Mouse (Mus musculus) liver, embryonic 16.5 days (tissue): ENCODE data around the gene Rufy1. TPM values are rescaled to one million over a fixed set of nuclear protein-coding genes. Genes with fewer than 3 reads are reported as not detected.
"Not testable (repeated sequence)": the region's sequence is repeated elsewhere in the genome, so short reads cannot be mapped to it uniquely, and the experiment has no call there.

ENCODE experiments used
- ATAC-seq: fragments of 200-750 bp; cut with Nextera tagmentation; 2 replicates; pipeline ENCODE4 v1.8.0; 2017; ENCODE audit warnings: low read depth, mild to moderate bottlenecking, moderate number of reproducible peaks, moderate library complexity
- H3K27ac ChIP-seq: fragments of 300-500 bp; sonication (generic); 2 replicates; pipeline ENCODE4 v1.5.1; 2014; ENCODE audit warnings: mild to moderate bottlenecking, low read length
- H3K27me3 ChIP-seq: fragments of 300-500 bp; sonication (generic); 2 replicates; pipeline ENCODE4 v1.6.1; 2014; ENCODE audit warnings: low read depth, low read length, mixed read lengths; ENCODE audit not compliant: control insufficient read depth, insufficient read depth
- H3K36me3 ChIP-seq: fragments of 300-500 bp; sonication (generic); 2 replicates; pipeline ENCODE4 v1.6.1; 2014; ENCODE audit warnings: mild to moderate bottlenecking; ENCODE audit not compliant: control insufficient read depth, insufficient read depth
- H3K4me1 ChIP-seq: fragments of 300-500 bp; sonication (generic); 2 replicates; pipeline ENCODE4 v1.6.1; 2014; ENCODE audit warnings: low read depth, low read length, mixed read lengths; ENCODE audit not compliant: control insufficient read depth
- H3K4me2 ChIP-seq: fragments of 300-500 bp; sonication (generic); 2 replicates; pipeline ENCODE4 v1.6.1; 2014; ENCODE audit warnings: low read depth, low read length, mixed read lengths
- H3K4me3 ChIP-seq: fragments of 300-500 bp; sonication (generic); 2 replicates; pipeline ENCODE4 v1.5.1; 2014; ENCODE audit warnings: low read depth, mild to moderate bottlenecking, low read length
- H3K9ac ChIP-seq: fragments of 300-500 bp; sonication (generic); 2 replicates; pipeline ENCODE4 v1.6.1; 2014; ENCODE audit warnings: low read depth, low read length
- H3K9me3 ChIP-seq: fragments of 300-500 bp; sonication (generic); replicated peaks from 2 replicates; pipeline ENCODE4 v1.6.1; 2016; ENCODE audit warnings: low read length; ENCODE audit not compliant: control insufficient read depth
- WGBS: fragments of 180-500 bp; shearing (Covaris S2); extraction: QIAGEN DNeasy Blood & Tissue Kit; methylation state at CpG from one replicate; pipeline ENCODE4 v1.1.7; 2014; ENCODE audit not compliant: insufficient replicate concordance; 5-methylcytosine and 5-hydroxymethylcytosine counted together
- polyA plus RNA-seq: library from polyadenylated mRNA; unstranded; fragments of >200 nt; fragmentation: Nextera tagmentation; extraction: Ambion mirVana; gene quantifications from 2 replicates; pipeline ENCODE4 v1.2.1, GENCODE M21; 2015

The Rufy1 gene
- polyA plus RNA-seq, 1 experiment from 2014 or later: 8.4 TPM

- H3K9ac ChIP-seq: peak overlapping the region; percentile 72
Observed at GRCm38 (mm10) chr11:50370969-50371368, 60.0 kb downstream of the Rufy1 start.

GRCm38 (mm10) chr11:50369360-50369911, 61.5 kb downstream of the Rufy1 start:
- WGBS: 65% methylated on average over 5 of the region's 5 CpGs
- no peak overlapping the region for H3K4me2 ChIP-seq
- no peak for ATAC-seq
- no peak overlapping the region for H3K4me3 ChIP-seq
- no peaks in the 10 kb centered on the region for H3K27me3 ChIP-seq
- H3K4me1 ChIP-seq: peaks cover 5% of the 10 kb centered on the region
- no peak overlapping the region for H3K9ac ChIP-seq
- no peak overlapping the region for H3K27ac ChIP-seq
- no peaks in the 10 kb centered on the region for H3K36me3 ChIP-seq
- H3K9me3 ChIP-seq: no peaks in the 10 kb centered on the region

More at GRCm38 (mm10) chr11:50370969-50371368, 60.0 kb downstream of the Rufy1 start:
- no peaks in the 10 kb centered on the region for H3K36me3 ChIP-seq
- H3K4me2 ChIP-seq: peak overlapping the region; percentile 72
- no peaks in the 10 kb centered on the region for H3K27me3 ChIP-seq
- H3K4me3 ChIP-seq: no peak overlapping the region
- peaks cover 5% of the 10 kb centered on the region for H3K4me1 ChIP-seq
- H3K9me3 ChIP-seq: no peaks in the 10 kb centered on the region
- WGBS: 68% methylated on average over 4 of the region's 4 CpGs
- ATAC-seq: no peak
- H3K27ac ChIP-seq: no peak overlapping the region

GRCm38 (mm10) chr11:50367531-50367930, 63.4 kb downstream of the Rufy1 start:
- ATAC-seq: no peak
- 77% methylated on average over 9 of the region's 9 CpGs for WGBS

GRCm38 (mm10) chr11:50365322-50365721, 65.6 kb downstream of the Rufy1 start:
- H3K9ac ChIP-seq: no peak overlapping the region
- H3K4me2 ChIP-seq: no peak overlapping the region
- no peaks in the 10 kb centered on the region; the same call in none of the 2 replicates for H3K4me1 ChIP-seq
- no peaks in the 10 kb centered on the region for H3K36me3 ChIP-seq
- no peak overlapping the region for H3K27ac ChIP-seq
- no peaks in the 10 kb centered on the region for H3K27me3 ChIP-seq
- H3K4me3 ChIP-seq: no peak overlapping the region
- ATAC-seq: no peak
- H3K9me3 ChIP-seq: no peaks in the 10 kb centered on the region

More at GRCm38 (mm10) chr11:50367531-50367930, 63.4 kb downstream of the Rufy1 start:
- Histone ChIP-seq H3K4me2 (no peak overlapping the region), H3K9me3 (no peaks in the 10 kb centered on the region), H3K4me3 (no peak overlapping the region), H3K4me1 (peaks cover 5% of the 10 kb centered on the region), H3K9ac (no peak overlapping the region), H3K27ac (no peak overlapping the region), H3K36me3 (no peaks in the 10 kb centered on the region), H3K27me3 (no peaks in the 10 kb centered on the region)

GRCm38 (mm10) chr11:50364548-50364947, 66.4 kb downstream of the Rufy1 start:
- H3K4me1 ChIP-seq: peaks cover 3% of the 10 kb centered on the region
- 2% methylated on average over 4 of the region's 4 CpGs for WGBS
- ATAC-seq: no peak
- H3K27me3 ChIP-seq: peaks cover 2% of the 10 kb centered on the region; the same call in 1 of the 2 replicates
- no peaks in the 10 kb centered on the region for H3K36me3 ChIP-seq
- no peak overlapping the region for H3K4me3 ChIP-seq
- H3K27ac ChIP-seq: no peak overlapping the region
- H3K9me3 ChIP-seq: no peaks in the 10 kb centered on the region
- no peak overlapping the region for H3K4me2 ChIP-seq
- no peak overlapping the region for H3K9ac ChIP-seq

GRCm38 (mm10) chr11:50361282-50361681, 69.6 kb downstream of the Rufy1 start:
- H3K27ac ChIP-seq, H3K4me2 ChIP-seq, H3K36me3 ChIP-seq, H3K9me3 ChIP-seq, H3K4me3 ChIP-seq, H3K9ac ChIP-seq, ATAC-seq: not testable (repeated sequence)
- Histone ChIP-seq H3K27me3 (peaks cover 19% of the 10 kb centered on the region), H3K4me1 (peaks cover 10% of the 10 kb centered on the region)
- WGBS: 50% methylated on average over 1 of the region's 1 CpGs

- H3K36me3 ChIP-seq: no peaks in the 10 kb centered on the region
- peaks cover 19% of the 10 kb centered on the region for H3K27me3 ChIP-seq
- 3% methylated on average over 74 of the region's 74 CpGs for WGBS
- peak overlapping the region; percentile 85 for H3K4me2 ChIP-seq
- no peaks in the 10 kb centered on the region for H3K9me3 ChIP-seq
- peak overlapping the region; percentile 64 for H3K4me3 ChIP-seq
- H3K9ac ChIP-seq: peak overlapping the region; percentile 55
- peaks cover 10% of the 10 kb centered on the region for H3K4me1 ChIP-seq
- H3K27ac ChIP-seq: no peak overlapping the region
- peak; percentile 25; the same call in 1 of the 2 replicates for ATAC-seq
Observed at GRCm38 (mm10) chr11:50358950-50359861, 71.7 kb downstream of the Rufy1 start.

- Histone ChIP-seq H3K9ac (no peak overlapping the region), H3K27ac (peak overlapping the region; percentile 22; the same call in 1 of the 2 replicates), H3K4me3 (no peak overlapping the region), H3K27me3 (peaks cover 19% of the 10 kb centered on the region), H3K36me3 (no peaks in the 10 kb centered on the region), H3K9me3 (no peaks in the 10 kb centered on the region), H3K4me2 (no peak overlapping the region), H3K4me1 (peaks cover 10% of the 10 kb centered on the region)
- peak; percentile 47; the same call in 1 of the 2 replicates for ATAC-seq
- 4% methylated on average over 1 of the region's 1 CpGs for WGBS
Observed at GRCm38 (mm10) chr11:50355395-50355794, 75.5 kb downstream of the Rufy1 start.

- H3K36me3 ChIP-seq: no peaks in the 10 kb centered on the region
Observed at GRCm38 (mm10) chr11:50354851-50355250, 76.1 kb downstream of the Rufy1 start.

More at GRCm38 (mm10) chr11:50354851-50355250, 76.1 kb downstream of the Rufy1 start:
- Histone ChIP-seq H3K9ac (no peak overlapping the region), H3K4me3 (no peak overlapping the region), H3K9me3 (no peaks in the 10 kb centered on the region), H3K4me2 (no peak overlapping the region), H3K27me3 (peaks cover 19% of the 10 kb centered on the region), H3K27ac (peak overlapping the region; percentile 22; the same call in 1 of the 2 replicates), H3K4me1 (peaks cover 10% of the 10 kb centered on the region)
- 66% methylated on average over 3 of the region's 3 CpGs for WGBS
- ATAC-seq: peak; percentile 66
